Mouse (Mus musculus) liver, adult (tissue): ENCODE data around the gene Opcml.

ENCODE experiments used
- GATA4 ChIP-seq: IDR thresholded peaks from 2 replicates; pipeline ENCODE4 v1.6.1; 2014; ENCODE audit warnings: mild to moderate bottlenecking, low read length; ENCODE audit not compliant: insufficient replicate concordance

Opcml gene

DNA sequence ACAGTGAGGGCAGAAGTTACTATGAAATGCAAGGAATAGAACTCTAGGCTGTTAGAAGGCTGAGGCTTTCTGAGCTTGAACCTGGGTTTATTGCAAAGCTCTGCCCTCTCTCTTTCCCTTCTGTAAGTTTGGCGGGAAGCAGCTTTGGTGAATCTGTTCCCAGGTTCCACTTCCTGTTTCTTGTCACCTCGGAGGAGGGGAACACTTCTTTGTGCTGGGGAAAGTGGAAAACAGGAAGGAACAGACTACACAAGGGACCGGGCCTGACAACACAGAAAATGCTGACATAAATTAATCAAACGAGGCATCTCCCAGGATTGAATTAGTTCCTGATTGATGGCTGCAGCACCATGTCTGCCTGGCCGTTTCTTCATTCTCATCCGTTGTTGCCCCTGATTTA, 363.2 kb downstream of the Opcml start:
- no peak for TF ChIP-seq GATA4

DNA sequence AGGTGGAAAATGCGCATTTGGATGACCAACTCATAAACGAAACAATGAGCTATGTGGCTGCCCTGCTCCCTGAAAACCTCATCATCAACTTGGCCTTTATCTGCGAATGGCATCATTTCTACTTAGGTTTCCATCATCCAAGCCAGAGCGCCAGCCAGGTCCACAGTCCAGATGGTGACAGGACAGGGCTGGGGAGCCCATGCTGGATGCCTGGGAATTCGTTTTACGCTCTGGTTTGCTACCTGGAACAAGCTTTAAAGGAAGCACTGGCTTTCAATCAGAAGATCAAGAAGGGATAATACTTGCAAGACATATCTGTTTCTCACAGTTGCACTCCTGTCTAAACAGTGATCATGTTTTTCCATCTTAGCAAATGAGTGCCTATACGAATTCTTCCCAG, 366.5 kb downstream of the Opcml start:
- no peak for TF ChIP-seq GATA4

DNA sequence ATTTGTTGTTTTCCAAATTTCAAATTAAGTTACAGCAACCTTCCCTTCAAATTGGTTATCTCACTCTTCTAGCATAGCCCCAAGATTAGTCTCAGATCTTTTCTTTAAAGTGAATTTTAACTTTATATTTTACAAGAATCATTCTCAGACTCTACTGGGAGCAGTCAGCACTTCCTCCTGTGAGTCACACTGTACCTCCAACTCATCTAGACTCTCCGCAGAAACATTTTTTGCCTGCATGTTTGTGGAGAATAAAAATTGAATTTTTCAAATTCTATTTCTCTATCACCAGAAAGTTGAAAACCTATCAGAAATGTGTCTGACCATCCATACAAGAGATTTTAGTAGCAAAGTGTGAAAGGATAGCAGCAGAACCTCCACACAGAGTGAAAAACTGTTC, 370.4 kb downstream of the Opcml start:
- no peak for TF ChIP-seq GATA4

DNA sequence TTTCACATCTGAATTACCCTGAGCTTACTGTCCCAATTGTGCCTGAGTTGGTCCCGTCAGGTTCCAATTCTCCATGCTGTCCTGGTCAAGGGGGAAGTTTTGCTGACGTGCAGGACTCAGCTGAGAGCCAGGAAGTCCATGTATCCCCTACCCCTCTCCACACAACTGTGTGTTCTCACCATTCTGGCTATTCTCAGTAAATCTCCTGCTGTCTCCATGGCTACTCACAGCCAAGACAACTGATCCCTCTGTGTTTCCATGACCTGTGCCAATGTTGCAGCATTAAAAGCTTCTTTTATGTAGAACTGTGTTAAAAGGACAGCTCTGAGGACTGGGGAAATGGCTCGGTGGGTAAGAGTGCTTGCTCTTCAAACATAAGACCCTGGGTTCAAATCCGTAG, 373.4 kb downstream of the Opcml start:
- TF ChIP-seq GATA4 = no peak

DNA sequence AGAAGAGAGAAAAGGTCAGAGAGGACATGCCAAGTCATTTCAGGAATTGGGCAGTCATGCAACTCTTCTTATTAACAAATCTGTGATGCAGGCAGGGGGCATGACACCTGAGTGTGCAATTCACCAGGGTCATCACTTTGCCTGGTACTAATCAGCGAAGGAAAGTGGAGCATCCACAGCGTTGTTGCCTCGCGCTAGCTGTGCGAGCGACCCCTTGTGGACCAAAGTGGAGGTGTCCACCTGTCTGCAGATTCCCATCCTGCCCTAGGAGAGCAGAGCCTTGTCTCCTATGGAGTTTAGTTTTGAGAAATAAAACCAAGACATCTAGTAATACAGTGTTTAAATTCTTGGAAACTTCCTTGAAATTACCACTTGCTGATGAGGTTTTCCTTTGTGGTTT, 381.3 kb downstream of the Opcml start:
- TF ChIP-seq GATA4 = no peak

DNA sequence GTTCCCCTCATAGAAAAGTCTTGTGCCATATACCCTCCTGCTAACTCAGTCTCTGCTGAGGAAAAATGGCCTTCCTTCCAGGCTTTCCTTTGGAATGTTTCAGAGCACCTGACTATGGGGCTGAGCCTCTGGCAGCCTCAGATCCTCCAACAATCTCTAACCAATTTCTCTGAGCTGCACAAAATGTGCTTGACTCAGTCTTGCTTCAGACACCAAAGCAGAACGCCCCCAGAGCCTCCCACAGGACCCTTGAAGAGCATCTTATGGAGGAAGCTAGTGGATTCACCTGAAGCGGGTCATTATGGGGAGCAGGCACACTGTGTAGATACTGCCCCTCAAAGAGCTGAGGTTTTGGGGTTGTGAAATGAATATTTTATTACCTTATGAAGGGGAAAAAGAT, 386.5 kb downstream of the Opcml start:
- TF ChIP-seq GATA4 = no peak

DNA sequence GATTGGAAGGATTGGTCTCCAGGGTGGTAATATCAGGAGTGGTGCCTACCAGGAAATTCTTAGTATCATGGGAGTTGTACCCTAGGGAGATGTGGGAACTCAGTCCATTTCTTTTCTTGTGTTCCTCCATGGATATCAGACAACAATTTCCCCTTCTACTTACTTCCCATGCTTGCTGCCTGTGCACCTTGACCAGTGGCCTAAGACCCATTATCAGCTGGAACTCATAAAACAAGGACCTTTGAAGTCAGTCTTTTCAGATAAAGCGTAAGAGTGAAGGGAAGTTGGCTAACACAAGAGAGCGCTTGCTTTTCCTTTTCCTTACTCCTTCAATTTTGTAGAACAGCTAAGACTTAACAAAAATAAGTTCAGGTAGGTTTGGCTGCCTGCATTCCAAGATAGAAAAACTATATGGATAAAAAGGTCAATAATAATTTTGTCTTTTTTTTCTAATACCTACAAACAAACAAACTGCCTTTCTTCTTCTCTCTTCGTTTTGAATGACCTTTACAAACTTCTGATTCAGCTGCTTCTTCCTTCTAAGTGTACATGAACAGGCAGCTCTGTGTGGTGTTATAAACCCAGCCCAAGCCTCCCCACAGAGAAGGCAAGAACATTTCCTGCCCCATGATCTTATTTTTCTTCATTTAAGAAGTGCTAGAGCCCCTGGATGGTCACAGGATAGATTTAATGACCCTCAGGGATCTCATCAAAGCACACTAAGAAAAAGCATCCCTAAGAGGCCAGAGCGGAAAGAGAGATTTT, 387.7 kb downstream of the Opcml start:
- no peak for TF ChIP-seq GATA4

DNA sequence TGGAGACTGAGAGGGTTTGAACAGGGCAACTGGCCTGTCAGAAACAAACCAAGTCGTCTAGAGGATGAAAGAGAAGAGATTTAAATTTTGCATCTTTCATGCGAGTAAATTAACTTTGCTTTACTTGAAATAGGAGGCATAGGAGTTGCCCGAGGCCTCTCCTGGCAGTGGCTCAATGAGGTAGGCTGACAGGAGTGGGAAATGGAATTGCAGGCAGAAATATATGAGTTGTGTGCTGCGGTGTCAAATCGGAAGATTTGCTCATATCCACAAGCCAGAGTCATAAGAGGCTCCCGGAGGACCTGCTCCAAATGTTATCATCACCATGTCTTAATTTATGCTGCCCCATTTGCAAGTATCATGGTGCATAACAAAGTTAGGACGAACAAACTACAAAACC, 391.3 kb downstream of the Opcml start:
- TF ChIP-seq GATA4 = no peak

DNA sequence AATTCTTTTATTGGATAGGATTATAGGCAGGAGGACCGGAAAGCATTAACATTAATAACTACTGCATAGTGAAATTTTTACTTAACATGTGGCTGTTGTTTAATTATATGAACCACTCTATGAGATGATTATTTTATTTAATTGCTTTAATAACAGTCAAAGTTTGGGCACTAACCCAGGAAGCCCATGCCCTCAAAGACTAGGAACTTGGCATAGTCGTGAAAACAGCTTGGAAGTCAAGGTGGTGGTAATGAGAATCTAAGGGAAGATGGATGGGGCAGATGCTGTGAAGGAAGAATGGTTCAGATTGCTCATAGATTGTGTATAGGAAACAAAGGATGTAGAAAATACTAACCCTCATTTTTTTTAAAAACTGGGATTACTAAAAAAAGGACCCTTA, 399.7 kb downstream of the Opcml start:
- TF ChIP-seq GATA4 = no peak

DNA sequence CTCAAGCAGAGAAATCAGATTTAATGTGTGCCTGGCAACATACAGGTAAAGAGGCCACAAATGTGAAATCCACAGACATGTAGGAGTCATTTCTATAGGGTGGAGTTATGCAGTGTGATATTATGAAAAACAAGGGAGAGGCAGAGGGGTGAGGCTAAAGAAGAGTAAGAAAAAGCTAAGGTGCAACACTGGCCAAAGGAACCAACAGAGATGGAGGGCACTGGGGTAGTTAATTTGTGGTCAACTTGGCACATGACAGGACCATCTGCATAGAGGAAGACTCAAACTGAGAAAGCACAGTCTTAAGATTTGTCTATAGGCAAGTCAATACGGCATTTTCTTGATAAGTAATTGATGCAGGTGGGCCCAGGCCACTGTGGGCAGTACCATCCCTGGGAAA, 400.2 kb downstream of the Opcml start:
- no peak for TF ChIP-seq GATA4

DNA sequence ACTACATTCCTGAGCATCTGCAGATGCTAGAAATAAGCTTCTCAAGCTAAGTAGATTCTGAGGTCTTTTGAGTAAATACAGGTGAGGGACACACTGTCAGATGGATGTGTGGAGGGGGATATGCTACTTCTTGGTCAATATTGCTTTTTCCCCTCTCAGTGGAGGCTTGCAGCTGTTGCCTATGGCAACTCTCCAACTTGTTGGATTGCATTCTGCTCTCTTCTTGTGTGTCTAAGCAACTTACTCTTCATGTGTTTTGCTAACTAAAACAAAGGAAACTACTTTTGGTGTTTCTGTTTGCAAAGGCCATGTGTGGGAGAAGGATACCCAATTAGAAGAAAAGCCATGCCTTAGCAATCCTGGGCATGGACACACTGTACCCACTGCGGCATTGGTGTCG, 406.0 kb downstream of the Opcml start:
- no peak for TF ChIP-seq GATA4

DNA sequence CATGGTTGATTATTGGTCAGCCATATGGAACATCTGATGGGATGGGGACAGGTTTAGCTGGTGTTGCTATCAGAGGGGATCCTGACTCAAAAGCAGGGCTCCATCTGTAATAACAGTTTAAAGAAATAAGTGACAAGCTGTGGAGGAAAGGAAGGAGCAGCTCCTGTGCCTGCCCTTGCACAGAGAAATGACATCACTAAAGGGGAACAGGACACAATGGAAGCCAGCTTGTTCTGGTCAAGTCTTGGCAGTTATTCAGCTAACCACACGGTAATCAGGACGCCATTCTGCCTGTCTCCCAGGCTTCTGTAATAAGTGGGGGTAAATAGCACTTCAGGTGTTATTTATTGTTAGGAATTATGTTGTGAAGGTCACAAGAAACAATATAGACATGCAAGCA, 406.5 kb downstream of the Opcml start:
- no peak for TF ChIP-seq GATA4

DNA sequence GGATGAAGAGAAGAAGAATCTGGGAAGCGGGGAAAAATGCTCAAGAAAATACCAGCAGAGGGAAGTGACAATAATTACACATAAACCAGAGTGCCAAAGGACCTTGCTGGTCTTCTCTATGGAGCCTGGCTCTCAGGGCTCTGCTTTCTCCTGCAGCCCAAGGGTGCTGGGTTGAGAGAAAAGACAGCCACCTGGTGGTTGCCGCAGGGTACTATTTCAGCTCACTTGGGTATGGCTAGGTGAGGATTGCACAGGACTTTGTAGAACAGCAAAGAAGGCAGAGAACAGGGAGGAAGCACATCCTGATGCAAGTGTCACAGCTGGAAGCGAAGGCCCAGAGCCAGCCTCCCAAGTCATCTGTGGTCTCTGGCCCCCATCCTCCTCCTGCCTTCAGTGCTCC, 407.1 kb downstream of the Opcml start:
- TF ChIP-seq GATA4 = no peak

DNA sequence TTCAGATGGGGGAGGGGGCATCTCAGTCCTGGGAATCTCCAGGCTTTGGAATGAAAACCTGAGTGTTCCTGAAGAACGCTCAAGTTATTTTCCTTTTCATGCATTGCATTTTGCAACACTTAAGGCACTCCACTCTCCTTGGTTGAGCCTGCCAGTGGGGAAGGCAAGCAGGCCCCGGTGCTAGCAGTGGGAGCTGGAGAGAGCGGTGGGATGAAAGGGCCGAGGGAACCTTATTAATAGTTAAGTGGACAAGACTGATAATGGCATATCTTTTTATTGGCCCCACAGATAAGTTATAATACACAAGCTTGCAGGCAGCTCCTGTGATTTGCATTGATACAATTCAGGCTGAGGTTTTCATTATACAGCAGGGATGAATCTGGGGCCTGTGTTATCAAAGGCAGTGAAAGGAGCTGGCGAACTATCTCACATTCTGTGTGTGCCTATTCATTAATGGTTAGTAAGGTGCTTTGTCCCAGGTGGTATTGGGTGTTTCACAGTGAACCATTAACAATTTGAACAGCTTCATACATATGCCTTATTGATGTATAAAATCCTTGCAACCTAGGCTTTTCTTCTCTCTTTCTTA, 407.6 kb downstream of the Opcml start:
- no peak for TF ChIP-seq GATA4

DNA sequence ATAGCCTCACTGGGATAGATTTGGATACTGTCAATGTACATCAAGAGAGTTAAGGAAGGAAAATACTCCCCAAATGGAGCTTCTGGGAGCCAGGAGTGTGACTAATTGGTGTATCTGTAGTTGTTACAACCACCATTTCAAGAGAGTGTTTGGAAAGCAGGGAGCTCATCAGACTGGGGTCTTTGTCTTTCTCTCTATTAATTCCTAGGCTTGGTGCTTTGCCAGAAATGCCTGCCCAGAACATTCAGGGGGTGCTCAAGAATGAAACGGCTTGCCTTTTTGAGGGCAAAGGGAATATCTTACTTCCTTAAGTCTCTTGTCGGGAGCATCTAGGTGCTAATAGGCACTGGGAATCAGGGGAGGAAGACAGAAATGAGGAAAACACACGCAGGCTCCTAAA, 416.9 kb downstream of the Opcml start:
- no peak for TF ChIP-seq GATA4

DNA sequence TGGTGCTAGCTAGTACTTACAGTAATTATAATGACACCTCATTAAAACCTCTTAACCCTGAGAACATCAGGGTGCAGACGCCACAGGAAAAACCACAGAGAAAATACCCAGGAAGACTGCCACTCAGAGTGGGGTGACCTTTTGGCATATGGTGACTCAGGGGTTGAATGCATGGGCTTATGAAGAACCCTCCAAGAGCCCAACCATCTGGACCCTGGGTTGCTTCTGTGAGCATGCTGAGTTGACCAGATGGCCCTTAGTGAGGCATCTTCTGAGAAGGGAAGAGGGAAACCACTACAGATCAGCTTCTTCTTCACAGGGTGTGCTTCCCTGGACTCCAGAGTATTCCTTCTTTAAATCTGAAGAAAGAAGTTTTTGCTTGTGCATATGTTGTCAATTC, 418.1 kb downstream of the Opcml start:
- no peak for TF ChIP-seq GATA4

DNA sequence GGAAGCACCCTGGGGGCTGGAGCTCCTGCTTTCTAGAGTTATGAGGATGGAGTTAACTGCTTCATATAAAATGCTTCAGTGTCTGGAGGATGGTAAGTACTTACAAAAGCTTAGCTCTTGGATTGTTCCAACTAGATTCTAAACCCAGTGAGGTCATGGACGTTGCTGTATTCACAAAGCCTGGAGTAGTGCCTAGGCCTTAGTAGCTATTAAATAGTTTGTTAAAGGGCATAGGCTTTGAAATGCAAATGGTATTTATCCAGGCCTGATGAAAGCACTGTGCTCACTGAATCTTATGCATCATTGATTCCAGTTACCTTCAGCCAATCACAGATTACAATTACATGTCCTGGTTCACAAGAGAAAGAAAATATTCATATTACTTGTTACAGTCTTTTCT, 421.3 kb downstream of the Opcml start:
- no peak for TF ChIP-seq GATA4
